Mouse (Mus musculus) forebrain, embryonic 12.5 days (tissue): ENCODE data around the gene Gsk3b. TPM values are rescaled to one million over a fixed set of nuclear protein-coding genes. Genes with fewer than 3 reads are reported as not detected.

Source experiments
- ATAC-seq: fragments of 200-750 bp; cut with Nextera tagmentation; 2 replicates; pipeline ENCODE4 v1.8.0; 2017; ENCODE audit warnings: moderate TSS enrichment; ENCODE audit not compliant: low FRiP score
- H3K27ac ChIP-seq: fragments of 300-500 bp; sonication (generic); 2 replicates; pipeline ENCODE4 v1.5.1; 2016; ENCODE audit warnings: mild to moderate bottlenecking
- H3K27me3 ChIP-seq: fragments of 300-500 bp; sonication (generic); 2 replicates; pipeline ENCODE4 v1.6.1; 2016; ENCODE audit warnings: mild to moderate bottlenecking
- H3K36me3 ChIP-seq: fragments of 300-500 bp; sonication (generic); replicated peaks from 2 replicates; pipeline ENCODE4 v1.6.1; 2016; ENCODE audit warnings: mild to moderate bottlenecking
- H3K4me1 ChIP-seq: fragments of 300-500 bp; sonication (generic); 2 replicates; pipeline ENCODE4 v1.6.1; 2016
- H3K4me2 ChIP-seq: fragments of 300-500 bp; sonication (generic); 2 replicates; pipeline ENCODE4 v1.6.1; 2016; ENCODE audit warnings: mild to moderate bottlenecking, moderate library complexity
- H3K4me3 ChIP-seq: fragments of 300-500 bp; sonication (generic); replicated peaks from 2 replicates; pipeline ENCODE4 v1.5.1; 2016; ENCODE audit warnings: mild to moderate bottlenecking
- H3K9ac ChIP-seq: fragments of 300-500 bp; sonication (generic); 2 replicates; pipeline ENCODE4 v1.6.1; 2016; ENCODE audit warnings: mild to moderate bottlenecking
- H3K9me3 ChIP-seq: fragments of 300-500 bp; sonication (generic); 2 replicates; pipeline ENCODE4 v1.6.1; 2016
- WGBS: fragments of 180-500 bp; shearing (Covaris S2); methylation state at CpG from one replicate; pipeline ENCODE4 v1.1.7; 2016; 5-methylcytosine and 5-hydroxymethylcytosine counted together
- polyA plus RNA-seq: library from polyadenylated mRNA; unstranded; fragments of >200 nt; fragmentation: Nextera tagmentation; extraction: Ambion mirVana; gene quantifications from 2 replicates; pipeline ENCODE4 v1.2.1, GENCODE M21; 2016

The Gsk3b gene
- polyA plus RNA-seq, 1 experiment from 2014 or later = 116 TPM

GRCm38 (mm10) chr16:38255927-38256326, 167.1 kb downstream of the Gsk3b start:
- Histone ChIP-seq H3K4me2 (no peak overlapping the region), H3K27ac (no peak overlapping the region), H3K4me3 (no peak overlapping the region), H3K27me3 (no peaks in the 10 kb centered on the region), H3K9ac (no peak overlapping the region), H3K9me3 (no peaks in the 10 kb centered on the region), H3K4me1 (no peaks in the 10 kb centered on the region), H3K36me3 (no peaks in the 10 kb centered on the region)
- 94% methylated on average over 9 of the region's 9 CpGs for WGBS
- no peak for ATAC-seq

- no peaks in the 10 kb centered on the region for H3K27me3 ChIP-seq
- ATAC-seq = no peak
- no peaks in the 10 kb centered on the region for H3K36me3 ChIP-seq
- WGBS = 76% methylated on average over 3 of the region's 3 CpGs
- H3K27ac ChIP-seq = no peak overlapping the region
- no peak overlapping the region for H3K9ac ChIP-seq
- H3K4me2 ChIP-seq = no peak overlapping the region
- no peak overlapping the region for H3K4me3 ChIP-seq
- no peaks in the 10 kb centered on the region for H3K9me3 ChIP-seq
- peaks cover 15% of the 10 kb centered on the region for H3K4me1 ChIP-seq
These were observed 182.8 kb downstream of the Gsk3b start for GRCm38 (mm10) chr16:38271601-38272000.

GRCm38 (mm10) chr16:38272483-38272882, 183.7 kb downstream of the Gsk3b start:
- no peak overlapping the region for H3K4me2 ChIP-seq
- no peaks in the 10 kb centered on the region for H3K27me3 ChIP-seq
- peaks cover 15% of the 10 kb centered on the region for H3K4me1 ChIP-seq
- peak; percentile 55; the same call in 1 of the 2 replicates for ATAC-seq
- no peak overlapping the region for H3K4me3 ChIP-seq
- WGBS = 28% methylated on average over 5 of the region's 5 CpGs
- no peaks in the 10 kb centered on the region for H3K36me3 ChIP-seq
- H3K27ac ChIP-seq = no peak overlapping the region
- H3K9ac ChIP-seq = no peak overlapping the region
- H3K9me3 ChIP-seq = no peaks in the 10 kb centered on the region

- no peak for ATAC-seq
These were observed 185.9 kb downstream of the Gsk3b start for GRCm38 (mm10) chr16:38274737-38275136.

GRCm38 (mm10) chr16:38279794-38280193, 191.0 kb downstream of the Gsk3b start:
- H3K36me3 ChIP-seq = no peaks in the 10 kb centered on the region
- WGBS = 93% methylated on average over 5 of the region's 5 CpGs
- no peaks in the 10 kb centered on the region for H3K9me3 ChIP-seq
- no peak overlapping the region for H3K4me3 ChIP-seq
- H3K27ac ChIP-seq = no peak overlapping the region
- H3K4me1 ChIP-seq = peaks cover 6% of the 10 kb centered on the region; the same call in 1 of the 2 replicates
- no peaks in the 10 kb centered on the region for H3K27me3 ChIP-seq
- no peak overlapping the region for H3K4me2 ChIP-seq
- H3K9ac ChIP-seq = no peak overlapping the region
- no peak for ATAC-seq

More at GRCm38 (mm10) chr16:38274737-38275136, 185.9 kb downstream of the Gsk3b start:
- Histone ChIP-seq H3K27me3 (no peaks in the 10 kb centered on the region), H3K27ac (no peak overlapping the region), H3K36me3 (no peaks in the 10 kb centered on the region), H3K4me1 (peaks cover 15% of the 10 kb centered on the region), H3K9me3 (no peaks in the 10 kb centered on the region), H3K4me3 (no peak overlapping the region), H3K4me2 (no peak overlapping the region), H3K9ac (no peak overlapping the region)
- WGBS = 82% methylated on average over 2 of the region's 2 CpGs

- Histone ChIP-seq H3K27me3 (no peaks in the 10 kb centered on the region), H3K9ac (no peak overlapping the region), H3K4me3 (no peak overlapping the region), H3K36me3 (no peaks in the 10 kb centered on the region), H3K9me3 (no peaks in the 10 kb centered on the region), H3K4me2 (no peak overlapping the region), H3K27ac (no peak overlapping the region), H3K4me1 (peaks cover 6% of the 10 kb centered on the region; the same call in 1 of the 2 replicates)
- 83% methylated on average over 7 of the region's 7 CpGs for WGBS
- no peak for ATAC-seq
These were observed 192.2 kb downstream of the Gsk3b start for GRCm38 (mm10) chr16:38280951-38281350.

GRCm38 (mm10) chr16:38282559-38283160, 193.9 kb downstream of the Gsk3b start:
- no peak for ATAC-seq

GRCm38 (mm10) chr16:38283300-38283699, 194.5 kb downstream of the Gsk3b start:
- H3K9ac ChIP-seq = no peak overlapping the region
- peaks cover 6% of the 10 kb centered on the region; the same call in 1 of the 2 replicates for H3K4me1 ChIP-seq
- WGBS = 51% methylated on average over 3 of the region's 3 CpGs
- H3K9me3 ChIP-seq = no peaks in the 10 kb centered on the region
- H3K4me3 ChIP-seq = no peak overlapping the region
- H3K4me2 ChIP-seq = no peak overlapping the region
- 0 out of 2 replicates have a peak overlapping the region, but pooled peaks have one; percentile 5 for H3K27ac ChIP-seq
- no peaks in the 10 kb centered on the region for H3K27me3 ChIP-seq
- no peak for ATAC-seq
- no peaks in the 10 kb centered on the region for H3K36me3 ChIP-seq

More at GRCm38 (mm10) chr16:38282559-38283160, 193.9 kb downstream of the Gsk3b start:
- no peak overlapping the region for H3K9ac ChIP-seq
- 83% methylated on average over 7 of the region's 7 CpGs for WGBS
- H3K27me3 ChIP-seq = no peaks in the 10 kb centered on the region
- H3K4me2 ChIP-seq = no peak overlapping the region
- H3K9me3 ChIP-seq = no peaks in the 10 kb centered on the region
- no peaks in the 10 kb centered on the region for H3K36me3 ChIP-seq
- no peak overlapping the region for H3K4me3 ChIP-seq
- peaks cover 6% of the 10 kb centered on the region; the same call in 1 of the 2 replicates for H3K4me1 ChIP-seq
- H3K27ac ChIP-seq = no peak overlapping the region

- no peaks in the 10 kb centered on the region for H3K27me3 ChIP-seq
- no peak overlapping the region for H3K27ac ChIP-seq
- ATAC-seq = no peak
- H3K9ac ChIP-seq = no peak overlapping the region
- no peaks in the 10 kb centered on the region for H3K9me3 ChIP-seq
- WGBS = 90% methylated on average over 7 of the region's 7 CpGs
- no peak overlapping the region for H3K4me3 ChIP-seq
- H3K36me3 ChIP-seq = no peaks in the 10 kb centered on the region
- peaks cover 6% of the 10 kb centered on the region; the same call in 1 of the 2 replicates for H3K4me1 ChIP-seq
- H3K4me2 ChIP-seq = no peak overlapping the region
These were observed 197.0 kb downstream of the Gsk3b start for GRCm38 (mm10) chr16:38285801-38286200.

GRCm38 (mm10) chr16:38286541-38286940, 197.7 kb downstream of the Gsk3b start:
- H3K4me3 ChIP-seq = no peak overlapping the region
- H3K27ac ChIP-seq = no peak overlapping the region
- no peaks in the 10 kb centered on the region for H3K27me3 ChIP-seq
- H3K4me2 ChIP-seq = no peak overlapping the region
- 87% methylated on average over 4 of the region's 4 CpGs for WGBS
- H3K4me1 ChIP-seq = peaks cover 6% of the 10 kb centered on the region; the same call in 1 of the 2 replicates
- H3K36me3 ChIP-seq = no peaks in the 10 kb centered on the region
- no peak for ATAC-seq
- no peak overlapping the region for H3K9ac ChIP-seq
- no peaks in the 10 kb centered on the region for H3K9me3 ChIP-seq

- H3K27ac ChIP-seq = no peak overlapping the region
- no peaks in the 10 kb centered on the region for H3K36me3 ChIP-seq
- no peaks in the 10 kb centered on the region for H3K27me3 ChIP-seq
- no peak overlapping the region for H3K9ac ChIP-seq
- H3K4me3 ChIP-seq = no peak overlapping the region
- H3K4me2 ChIP-seq = no peak overlapping the region
- WGBS = 89% methylated on average over 6 of the region's 6 CpGs
- H3K4me1 ChIP-seq = peaks cover 6% of the 10 kb centered on the region; the same call in 1 of the 2 replicates
- ATAC-seq = no peak
- H3K9me3 ChIP-seq = no peaks in the 10 kb centered on the region
These were observed 198.6 kb downstream of the Gsk3b start for GRCm38 (mm10) chr16:38287357-38287756.

- Histone ChIP-seq H3K4me2 (no peak overlapping the region), H3K9ac (no peak overlapping the region), H3K27ac (no peak overlapping the region), H3K4me1 (peaks cover 6% of the 10 kb centered on the region; the same call in 1 of the 2 replicates), H3K27me3 (no peaks in the 10 kb centered on the region), H3K36me3 (no peaks in the 10 kb centered on the region), H3K4me3 (no peak overlapping the region), H3K9me3 (no peaks in the 10 kb centered on the region)
- no peak for ATAC-seq
- WGBS = 92% methylated on average over 3 of the region's 3 CpGs
These were observed 199.0 kb downstream of the Gsk3b start for GRCm38 (mm10) chr16:38287762-38288161.

GRCm38 (mm10) chr16:38288851-38289250, 200.1 kb downstream of the Gsk3b start:
- Histone ChIP-seq H3K4me2 (no peak overlapping the region), H3K36me3 (no peaks in the 10 kb centered on the region), H3K9ac (no peak overlapping the region), H3K4me1 (no peaks in the 10 kb centered on the region), H3K4me3 (no peak overlapping the region), H3K27ac (no peak overlapping the region), H3K9me3 (no peaks in the 10 kb centered on the region), H3K27me3 (no peaks in the 10 kb centered on the region)
- WGBS = 44% methylated on average over 6 of the region's 6 CpGs
- no peak for ATAC-seq
